11 mouse cellular contexts compared by ENCODE assay signal in the genomic region with DNA sequence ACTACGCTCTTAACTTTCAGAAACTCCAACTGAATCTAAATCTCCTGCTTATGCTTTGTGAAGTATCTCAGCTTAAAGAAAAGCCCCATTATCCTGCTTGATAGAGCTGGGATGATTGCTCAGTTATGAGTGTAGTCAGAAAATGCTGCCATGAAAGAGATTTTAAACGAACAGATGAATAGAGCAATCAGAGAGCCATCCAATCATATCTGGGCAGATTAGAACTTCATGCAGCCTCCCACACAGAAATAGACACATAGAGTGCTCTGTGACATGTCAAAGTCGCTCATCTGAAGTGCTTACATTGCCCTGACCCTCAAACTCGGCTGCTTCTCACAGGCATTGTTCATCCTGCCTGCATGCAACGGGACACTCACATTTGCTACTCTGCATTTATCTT.
"Had no signal": no experiment of that assay in that cellular context is flagged by ENCODE, and none has a peak within 500 bp of the region (broad histone marks: within the 10 kb centered on the region; RNA-seq: fewer than 3 reads in every experiment).

No protein-coding gene starts in this region.

- H3K4me1 ChIP-seq: liver, embryonic 15.5 days; midbrain, embryonic 13.5 days; stomach, embryonic 15.5 days had no signal

- H3K27ac ChIP-seq: left cerebral cortex, adult 2 months; limb, embryonic 10.5 days; liver, embryonic 15.5 days; midbrain, embryonic 13.5 days; stomach, embryonic 15.5 days had no signal

- ATAC-seq: lung, postnatal 0 days; midbrain, embryonic 13.5 days had no signal

- H3K9ac ChIP-seq: liver, embryonic 15.5 days; midbrain, embryonic 13.5 days; stomach, embryonic 15.5 days had no signal

- H3K4me2 ChIP-seq: liver, embryonic 11.5 days; liver, embryonic 15.5 days; midbrain, embryonic 13.5 days; stomach, embryonic 15.5 days had no signal

- H3K36me3 ChIP-seq: limb, embryonic 10.5 days; liver, embryonic 15.5 days; midbrain, embryonic 13.5 days; stomach, embryonic 15.5 days had no signal

- H3K9me3 ChIP-seq: limb, embryonic 10.5 days; liver, embryonic 15.5 days; midbrain, embryonic 13.5 days; stomach, embryonic 15.5 days had no signal

- H3K27me3 ChIP-seq: liver, embryonic 15.5 days; midbrain, embryonic 13.5 days; stomach, embryonic 15.5 days had no signal

- DNase-seq: lung, adult 2 months; lung, postnatal 36 days; right cerebral cortex, postnatal 14 days; thymus, postnatal 36 days had no signal

- H3K4me3 ChIP-seq: left cerebral cortex, adult 2 months; limb, embryonic 10.5 days; liver, embryonic 15.5 days; midbrain, embryonic 13.5 days; stomach, embryonic 15.5 days had no signal
